Mouse (Mus musculus): ENCODE data around the gene Aloxe3. TPM values are rescaled to one million over a fixed set of nuclear protein-coding genes. Genes with fewer than 3 reads are reported as not detected.

The Aloxe3 gene
- polyA plus RNA-seq, 1 experiment from 2014 or later: not detected

DNA sequence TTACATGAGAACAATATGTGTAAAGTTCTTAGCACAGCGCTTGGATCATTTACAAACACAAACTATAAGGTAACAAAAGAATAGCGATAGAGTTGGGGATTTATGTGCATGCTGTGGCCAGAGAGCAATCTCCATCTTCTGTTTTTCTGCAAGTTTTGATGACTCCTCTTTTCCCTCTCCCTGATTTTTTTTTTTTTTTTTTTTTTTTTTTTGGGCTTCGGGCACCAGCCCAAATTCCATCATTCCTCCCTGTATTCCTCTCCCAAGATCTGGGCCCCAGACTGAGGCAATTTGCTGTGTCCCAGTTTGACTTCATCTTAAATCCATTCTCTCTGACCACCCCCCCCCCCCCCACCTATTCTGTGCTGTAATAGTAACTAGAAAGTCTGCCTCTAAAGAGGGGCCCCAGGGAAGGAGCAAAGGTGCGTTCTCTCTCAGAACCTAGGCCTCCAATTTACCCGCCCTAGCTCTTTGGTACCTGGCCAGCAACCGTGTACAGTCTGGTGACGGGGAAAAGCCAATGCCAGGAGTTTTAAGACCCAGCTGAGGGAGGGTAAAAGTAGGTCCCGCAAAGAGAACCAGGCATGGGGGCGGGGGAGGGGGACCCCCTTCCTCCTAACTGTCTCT is 29.2 kb upstream of the Aloxe3 start:
- Histone ChIP-seq H3K9me3 (replicated peaks) (no peaks in the 10 kb centered on the region), H3K4me1 (peaks cover 84% of the 10 kb centered on the region), H3K27me3 (replicated peaks) (no peaks in the 10 kb centered on the region), H3K9ac (peak overlapping the region; percentile 73), H3K4me2 (peak overlapping the region; percentile 89), H3K27ac (peak overlapping the region; percentile 91), H3K4me3 (peak overlapping the region; percentile 64), H3K36me3 (peaks cover 20% of the 10 kb centered on the region)
- WGBS (ENCODE audit: insufficient replicate concordance): 23% methylated on average over 9 of the region's 9 CpGs
- ATAC-seq: no peak

DNA sequence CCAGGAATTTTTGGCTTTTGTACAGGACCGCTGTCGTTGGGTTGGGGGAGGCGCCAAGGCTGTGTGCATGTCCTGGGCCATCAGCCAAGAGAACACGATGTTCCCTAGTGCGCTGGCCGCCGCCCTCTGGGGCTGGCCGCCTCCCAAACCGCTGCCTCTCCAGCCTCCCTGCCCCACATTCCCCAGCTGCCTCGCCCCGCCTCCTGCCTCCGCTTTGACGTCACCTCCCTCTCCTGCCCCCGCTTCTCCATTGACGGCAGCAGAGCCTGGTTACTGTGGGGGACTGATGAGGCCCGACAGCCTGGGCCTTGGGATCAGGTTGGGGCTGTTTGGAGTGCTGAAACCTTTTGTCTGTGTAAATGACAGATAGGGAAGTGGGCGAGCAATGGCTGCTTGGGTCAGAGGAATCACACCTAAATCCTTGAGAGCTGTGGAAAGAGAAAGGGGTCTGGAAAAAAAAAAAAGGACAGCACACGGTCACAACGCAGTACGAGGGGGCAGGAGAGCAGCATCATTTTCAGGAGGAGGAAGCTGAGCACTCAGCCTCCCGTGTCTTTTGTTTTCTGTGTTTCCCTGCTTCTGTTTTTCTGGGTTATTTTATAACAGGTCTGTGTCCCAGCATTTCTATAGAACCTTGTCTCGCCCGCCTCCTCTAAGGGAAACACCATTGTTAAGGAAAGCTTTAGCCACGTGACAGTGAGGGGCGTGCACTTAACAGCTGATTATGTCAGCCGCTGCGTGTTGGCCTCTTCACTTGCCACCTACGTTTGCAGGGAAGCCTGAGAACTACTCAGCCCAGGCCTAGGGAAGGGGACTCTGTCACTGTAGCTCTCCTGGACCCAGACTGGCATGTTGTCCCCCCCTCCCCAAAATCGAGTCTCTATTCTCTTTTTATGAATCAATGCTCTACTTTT is 28.5 kb upstream of the Aloxe3 start:
- H3K9me3 ChIP-seq (replicated peaks): no peaks in the 10 kb centered on the region
- ATAC-seq: peak; percentile 27
- H3K9ac ChIP-seq: peak overlapping the region; percentile 61
- no peaks in the 10 kb centered on the region for H3K27me3 ChIP-seq (replicated peaks)
- peak overlapping the region; percentile 64 for H3K4me3 ChIP-seq
- H3K36me3 ChIP-seq: peaks cover 23% of the 10 kb centered on the region
- peak overlapping the region; percentile 91 for H3K27ac ChIP-seq
- peak overlapping the region; percentile 89 for H3K4me2 ChIP-seq
- 2% methylated on average over 29 of the region's 29 CpGs for WGBS (ENCODE audit: insufficient replicate concordance)
- H3K4me1 ChIP-seq: peaks cover 78% of the 10 kb centered on the region

- H3K36me3 ChIP-seq: peaks cover 28% of the 10 kb centered on the region
- peak overlapping the region; percentile 64 for H3K4me3 ChIP-seq
- H3K9ac ChIP-seq: peak overlapping the region; percentile 61
- H3K4me1 ChIP-seq: peaks cover 73% of the 10 kb centered on the region
- H3K9me3 ChIP-seq (replicated peaks): no peaks in the 10 kb centered on the region
- 27% methylated on average over 8 of the region's 8 CpGs for WGBS (ENCODE audit: insufficient replicate concordance)
- peak overlapping the region; percentile 91 for H3K27ac ChIP-seq
- no peak for ATAC-seq
- no peaks in the 10 kb centered on the region for H3K27me3 ChIP-seq (replicated peaks)
- H3K4me2 ChIP-seq: peak overlapping the region; percentile 89
Measured at GRCm38 (mm10) chr11:69098039-69098761, 27.5 kb upstream of the Aloxe3 start.

GRCm38 (mm10) chr11:69098762-69099091 is 27.0 kb upstream of the Aloxe3 start:
- H3K27ac ChIP-seq: peak overlapping the region; percentile 91
- no peaks in the 10 kb centered on the region for H3K9me3 ChIP-seq (replicated peaks)
- H3K9ac ChIP-seq: peak overlapping the region; percentile 77
- peaks cover 71% of the 10 kb centered on the region for H3K4me1 ChIP-seq
- peak overlapping the region; percentile 89 for H3K4me2 ChIP-seq
- H3K27me3 ChIP-seq (replicated peaks): no peaks in the 10 kb centered on the region
- WGBS (ENCODE audit: insufficient replicate concordance): under 1% methylated on average over 19 of the region's 19 CpGs
- peak; percentile 57 for ATAC-seq
- peaks cover 33% of the 10 kb centered on the region for H3K36me3 ChIP-seq
- H3K4me3 ChIP-seq: peak overlapping the region; percentile 64

- H3K27me3 ChIP-seq (replicated peaks): no peaks in the 10 kb centered on the region
- H3K4me2 ChIP-seq: peak overlapping the region; percentile 89
- H3K9ac ChIP-seq: peak overlapping the region; percentile 77
- H3K9me3 ChIP-seq (replicated peaks): no peaks in the 10 kb centered on the region
- H3K4me3 ChIP-seq: peak overlapping the region; percentile 64
- under 1% methylated on average over 22 of the region's 22 CpGs for WGBS (ENCODE audit: insufficient replicate concordance)
- peak overlapping the region; percentile 91 for H3K27ac ChIP-seq
- peaks cover 39% of the 10 kb centered on the region for H3K36me3 ChIP-seq
- peaks cover 65% of the 10 kb centered on the region for H3K4me1 ChIP-seq
- no peak for ATAC-seq
Measured at GRCm38 (mm10) chr11:69099177-69099914, 26.4 kb upstream of the Aloxe3 start.

- Histone ChIP-seq H3K4me2 (peak overlapping the region; percentile 89), H3K9me3 (replicated peaks) (no peaks in the 10 kb centered on the region), H3K4me1 (peaks cover 61% of the 10 kb centered on the region), H3K27ac (peak overlapping the region; percentile 91), H3K27me3 (replicated peaks) (no peaks in the 10 kb centered on the region), H3K9ac (peak overlapping the region; percentile 77), H3K36me3 (peaks cover 45% of the 10 kb centered on the region), H3K4me3 (peak overlapping the region; percentile 64)
- peak; percentile 41 for ATAC-seq
- WGBS (ENCODE audit: insufficient replicate concordance): 2% methylated on average over 23 of the region's 23 CpGs
Measured at GRCm38 (mm10) chr11:69099915-69100345, 25.8 kb upstream of the Aloxe3 start.

- Histone ChIP-seq H3K4me2 (peak overlapping the region; percentile 89), H3K27me3 (replicated peaks) (no peaks in the 10 kb centered on the region), H3K36me3 (peaks cover 54% of the 10 kb centered on the region), H3K4me1 (peaks cover 54% of the 10 kb centered on the region), H3K27ac (peak overlapping the region; percentile 91; the same call in 1 of the 2 replicates), H3K9me3 (replicated peaks) (no peaks in the 10 kb centered on the region), H3K4me3 (peak overlapping the region; percentile 64), H3K9ac (peak overlapping the region; percentile 77)
- 77% methylated on average over 20 of the region's 20 CpGs for WGBS (ENCODE audit: insufficient replicate concordance)
- ATAC-seq: no peak
Measured at GRCm38 (mm10) chr11:69100639-69101360, 24.9 kb upstream of the Aloxe3 start.

- 75% methylated on average over 21 of the region's 21 CpGs for WGBS (ENCODE audit: insufficient replicate concordance)
- Histone ChIP-seq H3K27ac (no peak overlapping the region), H3K4me2 (no peak overlapping the region), H3K36me3 (peaks cover 64% of the 10 kb centered on the region), H3K27me3 (replicated peaks) (no peaks in the 10 kb centered on the region), H3K4me3 (no peak overlapping the region), H3K9me3 (replicated peaks) (no peaks in the 10 kb centered on the region), H3K9ac (no peak overlapping the region), H3K4me1 (peaks cover 44% of the 10 kb centered on the region)
- no peak for ATAC-seq
Measured at GRCm38 (mm10) chr11:69101604-69102402, 23.9 kb upstream of the Aloxe3 start.

- Histone ChIP-seq H3K27ac (no peak overlapping the region), H3K9me3 (replicated peaks) (no peaks in the 10 kb centered on the region), H3K4me2 (no peak overlapping the region), H3K4me1 (peaks cover 38% of the 10 kb centered on the region), H3K27me3 (replicated peaks) (no peaks in the 10 kb centered on the region), H3K4me3 (no peak overlapping the region), H3K36me3 (peaks cover 69% of the 10 kb centered on the region), H3K9ac (no peak overlapping the region)
- WGBS (ENCODE audit: insufficient replicate concordance): 94% methylated on average over 7 of the region's 7 CpGs
- no peak for ATAC-seq
Measured at GRCm38 (mm10) chr11:69102403-69102725, 23.3 kb upstream of the Aloxe3 start.

DNA sequence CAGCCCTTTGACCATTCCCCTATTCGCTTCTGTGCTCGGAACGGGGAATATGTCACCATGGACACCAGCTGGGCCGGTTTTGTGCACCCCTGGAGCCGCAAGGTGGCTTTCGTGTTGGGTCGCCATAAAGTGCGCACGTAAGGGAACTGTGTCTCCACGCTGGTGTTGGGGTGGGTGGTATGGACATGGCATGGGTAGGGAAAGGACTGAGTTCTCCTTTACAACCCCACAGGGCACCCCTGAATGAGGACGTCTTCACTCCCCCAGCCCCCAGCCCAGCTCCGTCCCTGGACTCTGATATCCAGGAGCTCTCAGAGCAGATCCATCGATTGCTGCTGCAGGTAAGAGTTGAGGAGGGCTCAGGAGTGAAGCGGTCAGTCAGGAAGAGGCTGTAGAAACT is 22.6 kb upstream of the Aloxe3 start:
- H3K4me2 ChIP-seq: no peak overlapping the region
- H3K27me3 ChIP-seq (replicated peaks): no peaks in the 10 kb centered on the region
- peaks cover 77% of the 10 kb centered on the region for H3K36me3 ChIP-seq
- H3K4me3 ChIP-seq: no peak overlapping the region
- 87% methylated on average over 14 of the region's 14 CpGs for WGBS (ENCODE audit: insufficient replicate concordance)
- no peak for ATAC-seq
- no peak overlapping the region for H3K27ac ChIP-seq
- no peaks in the 10 kb centered on the region for H3K9me3 ChIP-seq (replicated peaks)
- no peak overlapping the region for H3K9ac ChIP-seq
- peaks cover 31% of the 10 kb centered on the region for H3K4me1 ChIP-seq
